Comparison of ENCODE assay signal across 11 mouse cellular contexts in the genomic region with DNA sequence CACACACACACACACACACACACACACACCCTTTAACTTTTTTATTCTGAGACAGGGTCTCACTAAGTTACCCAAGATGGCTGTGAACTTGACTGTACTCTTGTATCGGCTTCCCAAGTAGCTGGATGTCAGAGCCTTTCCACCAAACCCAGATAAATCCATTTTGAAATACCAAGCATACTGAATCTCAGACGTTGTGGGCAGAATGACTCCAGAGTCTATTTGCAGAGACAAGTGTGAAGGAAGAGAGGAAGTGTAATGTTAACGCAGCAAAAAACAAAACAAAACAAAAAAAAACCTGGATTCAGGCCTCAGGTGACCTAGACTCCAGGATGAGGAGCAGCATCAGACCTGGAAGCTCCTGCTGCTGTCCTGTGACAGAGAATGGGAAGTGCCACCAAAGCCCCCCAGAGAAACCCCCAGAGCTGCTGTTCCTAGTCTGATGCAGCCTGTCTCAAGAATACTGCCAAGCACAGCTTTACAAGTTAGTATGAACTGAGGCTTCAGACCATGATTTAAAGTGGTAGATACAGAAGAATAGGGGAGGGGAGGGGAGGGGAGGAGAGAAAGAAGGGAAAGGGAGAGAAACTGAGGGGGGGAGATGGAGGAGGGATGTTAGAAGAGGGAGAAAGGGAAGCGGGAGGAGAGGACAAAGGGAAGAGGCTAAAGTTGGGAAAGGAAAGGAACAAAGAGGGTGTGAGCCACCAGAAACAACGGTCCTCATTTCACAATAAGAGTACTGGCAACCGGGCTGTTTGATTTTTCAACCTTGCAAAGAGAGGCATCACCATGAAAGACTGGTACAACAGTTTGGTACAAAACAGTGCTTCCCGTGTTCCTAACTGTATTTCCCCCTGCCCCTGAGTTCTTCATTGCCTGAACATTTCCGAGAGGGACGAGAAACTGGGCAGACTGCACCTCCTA.
DNase-seq lines count a peak whose midpoint lies in the region; ATAC-seq and TF ChIP-seq lines count a peak whose summit lies in the region.
"Had no signal": no experiment of that assay in that cellular context is flagged by ENCODE, and none has a peak within 500 bp of the region (broad histone marks: within the 10 kb centered on the region; RNA-seq: fewer than 3 reads in every experiment).

No protein-coding gene starts in this region.

- TF ChIP-seq CTCF in heart, postnatal 0 days (IDR thresholded peaks at IDR 0.05; ENCODE audit: low read depth), result no peak

- no peaks in the 10 kb centered on the region for H3K27me3 ChIP-seq in heart, postnatal 0 days (ENCODE audit: control insufficient read depth, insufficient read depth, low read length)
- H3K27me3 ChIP-seq in embryonic facial prominence, embryonic 11.5 days (ENCODE audit: control insufficient read depth, insufficient read depth, low read length), result no peaks in the 10 kb centered on the region
- H3K27me3 ChIP-seq in forebrain, embryonic 16.5 days (replicated peaks; ENCODE audit: control insufficient read depth, insufficient read depth, low read length), result no peaks in the 10 kb centered on the region
- H3K27me3 ChIP-seq in midbrain, embryonic 15.5 days (replicated peaks), result no peaks in the 10 kb centered on the region
- H3K27me3 ChIP-seq: intestine, embryonic 15.5 days had no signal

- no peaks in the 10 kb centered on the region for H3K9me3 ChIP-seq in heart, postnatal 0 days (replicated peaks; ENCODE audit: control insufficient read depth, low read length)
- 0 out of 2 replicates have a peak, but pooled peaks cover 2% of the 10 kb centered on the region for H3K9me3 ChIP-seq in embryonic facial prominence, embryonic 11.5 days (replicated peaks; ENCODE audit: control insufficient read depth, low read length)
- no peaks in the 10 kb centered on the region for H3K9me3 ChIP-seq in forebrain, embryonic 16.5 days (ENCODE audit: control insufficient read depth, low read length)
- no peaks in the 10 kb centered on the region for H3K9me3 ChIP-seq in midbrain, embryonic 15.5 days
- H3K9me3 ChIP-seq: intestine, embryonic 15.5 days had no signal

- H3K9ac ChIP-seq in heart, postnatal 0 days (replicated peaks; ENCODE audit: low read depth, low read length), result no peak overlapping the region; the same call in 1 of the 2 replicates
- peak overlapping the region; percentile 2; the same call in 1 of the 2 replicates for H3K9ac ChIP-seq in embryonic facial prominence, embryonic 11.5 days (replicated peaks; ENCODE audit: low read length)
- peak overlapping the region; percentile 42 for H3K9ac ChIP-seq in forebrain, embryonic 16.5 days (replicated peaks; ENCODE audit: low read depth, low read length)
- peak overlapping the region; percentile 25; the same call in 1 of the 2 replicates for H3K9ac ChIP-seq in midbrain, embryonic 15.5 days
- H3K9ac ChIP-seq: intestine, embryonic 15.5 days; liver, postnatal 0 days had no signal

- no peaks in the 10 kb centered on the region for H3K36me3 ChIP-seq in heart, postnatal 0 days (replicated peaks; ENCODE audit: control insufficient read depth, insufficient read depth, low read length)
- H3K36me3 ChIP-seq in embryonic facial prominence, embryonic 11.5 days (replicated peaks; ENCODE audit: control insufficient read depth, insufficient read depth, low read depth, low read length), result no peaks in the 10 kb centered on the region
- H3K36me3 ChIP-seq in forebrain, embryonic 16.5 days (ENCODE audit: control insufficient read depth, insufficient read depth), result no peaks in the 10 kb centered on the region
- no peaks in the 10 kb centered on the region for H3K36me3 ChIP-seq in midbrain, embryonic 15.5 days (replicated peaks)
- H3K36me3 ChIP-seq: intestine, embryonic 15.5 days had no signal

- TF ChIP-seq EP300 in heart, postnatal 0 days (IDR thresholded peaks at IDR 0.05; ENCODE audit: low read depth), result no peak

- DNase-seq in heart, postnatal 0 days (ENCODE audit: low spot score), result no peak
- no peak for DNase-seq in heart, adult 8-10 months (ENCODE audit: low spot score)
- no peak for DNase-seq in embryonic facial prominence, embryonic 11.5 days (ENCODE audit: low spot score)
- DNase-seq in spleen, postnatal 10 days (ENCODE audit: low spot score in 2 of 2), result no peak
- DNase-seq in kidney, postnatal 10 days, result no peak
- no peak for DNase-seq in natural killer cell, adult 2 months (ENCODE audit: low spot score in 2 of 2)
- DNase-seq: cerebellum, adult 9-10 months; liver, postnatal 0 days had no signal

- 24% methylated on average over 9 of the region's 9 CpGs for WGBS in heart, postnatal 0 days
- WGBS in embryonic facial prominence, embryonic 11.5 days, result 42% methylated on average over 9 of the region's 9 CpGs
- WGBS in forebrain, embryonic 16.5 days, result 20% methylated on average over 9 of the region's 9 CpGs
- 21% methylated on average over 9 of the region's 9 CpGs for WGBS in midbrain, embryonic 15.5 days

- H3K27ac ChIP-seq in heart, postnatal 0 days (ENCODE audit: low read depth), result peak overlapping the region; percentile 79
- H3K27ac ChIP-seq in embryonic facial prominence, embryonic 11.5 days (replicated peaks; ENCODE audit: low read depth, low read length), result no peak overlapping the region
- peak overlapping the region; percentile 85 for H3K27ac ChIP-seq in forebrain, embryonic 16.5 days (ENCODE audit: low read length)
- peak overlapping the region; percentile 69 for H3K27ac ChIP-seq in midbrain, embryonic 15.5 days
- H3K27ac ChIP-seq: intestine, embryonic 15.5 days had no signal

- H3K4me1 ChIP-seq in heart, postnatal 0 days (ENCODE audit: control insufficient read depth, insufficient read depth), result peaks cover 18% of the 10 kb centered on the region
- no peaks in the 10 kb centered on the region for H3K4me1 ChIP-seq in embryonic facial prominence, embryonic 11.5 days (ENCODE audit: control insufficient read depth, insufficient read depth, low read length)
- H3K4me1 ChIP-seq in forebrain, embryonic 16.5 days (replicated peaks; ENCODE audit: control insufficient read depth, insufficient read depth, low read length), result peaks cover 34% of the 10 kb centered on the region
- H3K4me1 ChIP-seq in midbrain, embryonic 15.5 days, result peaks cover 25% of the 10 kb centered on the region

- H3K4me2 ChIP-seq in heart, postnatal 0 days (ENCODE audit: low read depth, low read length), result peak overlapping the region; percentile 30
- H3K4me2 ChIP-seq in embryonic facial prominence, embryonic 11.5 days (ENCODE audit: low read depth, low read length), result no peak overlapping the region
- H3K4me2 ChIP-seq in forebrain, embryonic 16.5 days (ENCODE audit: low read length), result peak overlapping the region; percentile 34
- peak overlapping the region; percentile 27; the same call in 1 of the 2 replicates for H3K4me2 ChIP-seq in midbrain, embryonic 15.5 days
- H3K4me2 ChIP-seq: intestine, embryonic 15.5 days had no signal

- H3K4me3 ChIP-seq in heart, postnatal 0 days (ENCODE audit: low read depth, low read length), result peak overlapping the region; percentile 21; the same call in 1 of the 2 replicates
- H3K4me3 ChIP-seq in embryonic facial prominence, embryonic 11.5 days (ENCODE audit: low read depth, low read length), result no peak overlapping the region
- 0 out of 2 replicates have a peak overlapping the region, but pooled peaks have one; percentile 9 for H3K4me3 ChIP-seq in forebrain, embryonic 16.5 days (replicated peaks; ENCODE audit: low read length)
- H3K4me3 ChIP-seq in midbrain, embryonic 15.5 days, result no peak overlapping the region
- H3K4me3 ChIP-seq: intestine, embryonic 15.5 days had no signal

- ATAC-seq in heart, postnatal 0 days (ENCODE audit: insufficient read depth, low read depth), result peak; percentile 59
- ATAC-seq in embryonic facial prominence, embryonic 11.5 days (replicated peaks; ENCODE audit: insufficient number of reproducible peaks, low FRiP score, low TSS enrichment, low read depth), result no peak
- peak; percentile 9; the same call in 1 of the 2 replicates for ATAC-seq in forebrain, embryonic 16.5 days
- ATAC-seq in midbrain, embryonic 15.5 days (replicated peaks), result no peak
- ATAC-seq: intestine, embryonic 15.5 days; liver, postnatal 0 days had no signal

Comparison
In these comparisons a context has a peak if more than half of its experiments do, and no peak if none do; other contexts are left out.
1. ATAC-seq: peak in heart, postnatal 0 days (single experiment) and forebrain, embryonic 16.5 days (single experiment); none in embryonic facial prominence, embryonic 11.5 days (single experiment) and midbrain, embryonic 15.5 days (single experiment).
2. H3K4me3 ChIP-seq: peak in heart, postnatal 0 days (single experiment) and forebrain, embryonic 16.5 days (single experiment); none in embryonic facial prominence, embryonic 11.5 days (single experiment) and midbrain, embryonic 15.5 days (single experiment).